11 mouse cellular contexts compared by ENCODE assay signal in genomic region chr14:12161738-12162310, GRCm38 (mm10).
DNase-seq lines count a peak whose midpoint lies in the region; ATAC-seq and TF ChIP-seq lines count a peak whose summit lies in the region.
"Had no signal": no experiment of that assay in that cellular context is flagged by ENCODE, and none has a peak within 500 bp of the region (broad histone marks: within the 10 kb centered on the region; RNA-seq: fewer than 3 reads in every experiment).

No protein-coding gene starts in this region.

- no peak overlapping the region for H3K4me2 ChIP-seq in forebrain, embryonic 13.5 days

- H3K9me3 ChIP-seq in forebrain, embryonic 13.5 days (replicated peaks) = no peaks in the 10 kb centered on the region

- no peak for TF ChIP-seq CTCF in brain, embryonic 14.5 days (IDR thresholded peaks at IDR 0.05; ENCODE audit: borderline replicate concordance, extremely low read depth, insufficient read depth, insufficient read length)

- peaks cover 24% of the 10 kb centered on the region for H3K4me1 ChIP-seq in forebrain, embryonic 13.5 days

- no peak overlapping the region for H3K9ac ChIP-seq in forebrain, embryonic 13.5 days
- H3K9ac ChIP-seq: liver, postnatal 0 days had no signal

- no peaks in the 10 kb centered on the region for H3K36me3 ChIP-seq in forebrain, embryonic 13.5 days (ENCODE audit: poor library complexity, severe bottlenecking)

- intact Hi-C loops in left cerebral cortex, postnatal 25 days (cut with DNase I) = no loop called here

- H3K27me3 ChIP-seq in forebrain, embryonic 13.5 days = 0 out of 2 replicates have a peak, but pooled peaks cover 2% of the 10 kb centered on the region

- ATAC-seq in forebrain, embryonic 13.5 days = peak; percentile 66
- ATAC-seq: liver, postnatal 0 days had no signal

- peak overlapping the region; percentile 62 for H3K27ac ChIP-seq in forebrain, embryonic 13.5 days

- H3K4me3 ChIP-seq in forebrain, embryonic 13.5 days = no peak overlapping the region

- TF ChIP-seq POLR2A in brain, embryonic 14.5 days (IDR thresholded peaks at IDR 0.05; ENCODE audit: borderline replicate concordance, extremely low read depth, insufficient read depth, insufficient read length, poor library complexity, severe bottlenecking) = no peak

- DNase-seq in left cerebral cortex, postnatal 25 days (ENCODE audit: low spot score in 2 of 2) = peak; percentile 30 to 80
- DNase-seq in left cerebral cortex, adult 8-10 months (ENCODE audit: low spot score in 2 of 2) = no peak
- peak; percentile 76 for DNase-seq in brain, embryonic 14.5 days (ENCODE audit: low read depth)
- DNase-seq in layer of hippocampus, adult 8-10 months (ENCODE audit: low spot score in 2 of 2) = peak; percentile 21 to 39
- no peak for DNase-seq in T-cell, adult 2 months (ENCODE audit: low spot score)
- DNase-seq in urinary bladder, adult 2 months (ENCODE audit: low spot score) = no peak
- DNase-seq in urinary bladder, postnatal 10 days (ENCODE audit: low spot score) = no peak
- DNase-seq: adrenal gland, postnatal 10 days; cerebellum, adult 11-12 months; liver, postnatal 0 days had no signal

- 73% methylated on average over 14 of the region's 14 CpGs for whole genome bisulfite sequencing in forebrain, embryonic 13.5 days

Comparison
In these comparisons a context has a peak if more than half of its experiments do, and no peak if none do; other contexts are left out.
1. DNase-seq: peak in left cerebral cortex, postnatal 25 days (2 of 2), brain, embryonic 14.5 days (single experiment) and layer of hippocampus, adult 8-10 months (2 of 2); none in left cerebral cortex, adult 8-10 months (0 of 2), T-cell, adult 2 months (single experiment), urinary bladder, adult 2 months (single experiment) and urinary bladder, postnatal 10 days (single experiment).